Mouse (Mus musculus) heart, postnatal 10 days (tissue): ENCODE data around the gene Oxtr. TPM values are rescaled to one million over a fixed set of nuclear protein-coding genes. Genes with fewer than 3 reads are reported as not detected.
A peak's percentile ranks its signal among the peaks of the same experiment; 100 is the strongest.

Experiments used
- DNase-seq, 2 experiments: peaks; one replicate each; pipeline ENCODE4 v3.0.0; 2021
- intact Hi-C: fragments of 180-260 bp; cut with DNase I; formaldehyde crosslinking; loops from one replicate; pipeline ENCODE4 v1.15.1; 2025
- total RNA-seq, 2 experiments: library from RNA; stranded (reverse); gene quantifications; 2 replicates each; pipeline ENCODE4 v1.2.3; 2021

The Oxtr gene
- total RNA-seq, result under 1 TPM; 0.15 to 0.26 TPM

DNA sequence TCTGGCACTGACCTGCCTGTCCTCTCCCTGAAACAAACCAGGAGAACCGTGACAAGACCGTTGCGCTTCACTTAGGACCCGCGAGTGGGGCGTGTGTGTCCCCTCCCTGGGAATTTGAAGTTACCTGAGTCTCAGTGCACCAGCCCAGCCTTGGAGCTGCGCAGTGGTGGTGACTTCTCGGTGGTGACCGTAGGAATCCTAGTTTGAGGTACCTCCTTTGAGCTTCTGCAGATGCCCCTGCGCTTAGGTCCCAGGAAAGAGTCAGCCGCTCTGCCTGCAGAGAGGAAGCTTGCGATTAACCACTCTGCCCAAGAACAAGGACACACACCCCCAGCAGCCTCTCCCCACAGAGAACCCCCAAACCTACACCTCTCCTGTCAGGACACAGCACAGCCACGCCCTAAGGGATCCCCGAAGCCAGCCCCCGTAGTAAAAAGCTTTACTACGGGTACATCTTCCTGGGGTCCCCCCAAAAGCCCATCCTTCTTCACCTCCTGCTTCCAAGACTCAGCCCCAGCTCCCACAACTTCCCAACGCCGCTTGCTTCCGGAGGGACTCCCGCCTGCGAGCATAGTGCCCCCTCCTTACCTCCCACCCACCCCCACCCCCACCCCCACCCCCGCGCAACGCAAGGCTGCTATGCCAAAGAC, at the start of gene Oxtr:
Gene Oxtr (minus strand): TSS at position 34 of the 650 bp plus-strand sequence.
- intact Hi-C loops, result loop anchor here (5.0 to 10.0 kb wide), 3 partner anchors 207 to 512 kb away; partner anchors contain the start of gene Rad18
- DNase-seq, result no peak

GRCm38 (mm10) chr6:112525434-112525833, 35.7 kb upstream of the Oxtr start:
- intact Hi-C loops, result no loop called here
- no peak for DNase-seq

GRCm38 (mm10) chr6:112524459-112524858, 34.7 kb upstream of the Oxtr start:
- intact Hi-C loops, result no loop called here

GRCm38 (mm10) chr6:112517991-112518390, 28.2 kb upstream of the Oxtr start:
- no peak for DNase-seq
- intact Hi-C loops, result no loop called here

More at GRCm38 (mm10) chr6:112524459-112524858, 34.7 kb upstream of the Oxtr start:
- DNase-seq, result no peak

GRCm38 (mm10) chr6:112517572-112517971, 27.8 kb upstream of the Oxtr start:
- intact Hi-C loops, result no loop called here
- DNase-seq, result no peak

- intact Hi-C loops, result no loop called here
Measured at GRCm38 (mm10) chr6:112516496-112516895, 26.8 kb upstream of the Oxtr start.

DNA sequence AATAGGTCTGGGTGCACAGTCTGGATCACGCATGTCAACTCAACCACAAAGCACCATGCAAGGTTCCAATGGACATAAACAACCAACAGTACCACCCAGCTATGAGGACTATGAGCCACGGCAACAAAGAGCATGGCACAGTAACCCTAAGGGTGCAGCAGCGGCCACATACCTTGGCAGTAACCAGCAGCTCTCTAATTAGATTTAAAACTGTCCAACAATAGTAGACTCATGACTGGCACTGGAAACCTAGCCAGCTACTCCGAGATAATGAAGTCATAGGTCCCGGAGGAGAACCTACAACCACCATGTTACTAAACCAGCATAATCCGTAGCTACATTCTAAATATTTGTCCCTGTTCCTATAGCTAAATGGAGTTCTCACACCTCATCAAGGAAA, 24.8 kb upstream of the Oxtr start:
- peak in 1 of 2 experiments; percentile 39 for DNase-seq
- intact Hi-C loops, result no loop called here

More at GRCm38 (mm10) chr6:112516496-112516895, 26.8 kb upstream of the Oxtr start:
- DNase-seq, result no peak

- intact Hi-C loops, result no loop called here
- DNase-seq, result no peak
Measured at GRCm38 (mm10) chr6:112510346-112510745, 20.6 kb upstream of the Oxtr start.

DNA sequence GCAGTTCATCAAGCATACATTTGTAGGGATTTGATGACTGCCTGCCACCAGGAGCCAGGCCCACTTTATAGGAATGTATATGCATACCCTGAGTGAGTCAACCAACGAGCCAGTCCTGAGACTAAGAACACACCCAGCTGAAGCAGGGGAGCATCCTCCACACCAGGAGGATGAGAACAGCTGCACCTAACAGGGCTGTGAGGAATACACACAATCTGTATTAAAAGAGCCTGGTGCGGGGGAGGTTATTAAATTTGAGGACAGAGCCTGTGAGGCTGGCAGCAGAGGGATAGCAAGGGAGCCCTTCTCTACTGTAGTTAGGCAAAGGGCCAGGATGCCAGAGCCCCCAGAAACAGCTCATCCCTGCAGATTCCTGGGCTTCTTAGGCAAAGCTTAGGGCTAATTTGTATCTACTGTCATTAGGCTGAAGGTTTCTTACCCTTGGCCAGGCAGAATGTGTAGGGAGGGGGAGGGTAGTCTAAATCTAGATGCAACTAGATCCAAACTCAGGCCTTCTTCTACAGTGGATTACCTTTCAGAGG, 19.9 kb upstream of the Oxtr start:
- intact Hi-C loops, result no loop called here
- no peak for DNase-seq

DNA sequence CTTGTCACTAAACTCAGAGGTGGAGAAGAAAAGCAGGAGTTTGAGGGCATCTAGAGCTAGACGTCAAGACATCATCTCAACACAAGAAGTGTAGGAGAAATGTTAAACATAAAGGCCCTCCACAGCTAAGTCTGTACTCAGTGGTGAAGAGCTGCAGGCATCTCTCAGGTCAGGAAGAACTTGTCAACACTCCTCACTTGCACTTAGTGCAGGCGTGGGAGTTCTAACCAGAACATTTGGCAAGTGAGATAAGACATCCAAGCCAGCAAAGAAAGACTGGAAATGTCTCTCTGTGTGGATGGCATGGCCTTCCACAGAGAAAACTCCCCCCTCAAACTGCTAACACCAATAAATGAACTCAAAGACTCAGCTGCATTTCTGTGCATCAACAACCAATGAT, 17.9 kb upstream of the Oxtr start:
- intact Hi-C loops, result no loop called here
- DNase-seq, result peak; percentile 19 to 29

- DNase-seq, result peak in 1 of 2 experiments; percentile 29
Measured at GRCm38 (mm10) chr6:112501156-112501555, 11.4 kb upstream of the Oxtr start.

GRCm38 (mm10) chr6:112499456-112499855, 9.7 kb upstream of the Oxtr start:
- no peak for DNase-seq
- intact Hi-C loops, result loop anchor here (10.0 kb wide), 1 partner anchor 275 kb away; no protein-coding TSS in a partner anchor

More at GRCm38 (mm10) chr6:112501156-112501555, 11.4 kb upstream of the Oxtr start:
- intact Hi-C loops, result no loop called here

GRCm38 (mm10) chr6:112498716-112499115, 9.0 kb upstream of the Oxtr start:
- intact Hi-C loops, result loop anchor here (10.0 kb wide), 1 partner anchor 276 kb away; no protein-coding TSS in a partner anchor

DNA sequence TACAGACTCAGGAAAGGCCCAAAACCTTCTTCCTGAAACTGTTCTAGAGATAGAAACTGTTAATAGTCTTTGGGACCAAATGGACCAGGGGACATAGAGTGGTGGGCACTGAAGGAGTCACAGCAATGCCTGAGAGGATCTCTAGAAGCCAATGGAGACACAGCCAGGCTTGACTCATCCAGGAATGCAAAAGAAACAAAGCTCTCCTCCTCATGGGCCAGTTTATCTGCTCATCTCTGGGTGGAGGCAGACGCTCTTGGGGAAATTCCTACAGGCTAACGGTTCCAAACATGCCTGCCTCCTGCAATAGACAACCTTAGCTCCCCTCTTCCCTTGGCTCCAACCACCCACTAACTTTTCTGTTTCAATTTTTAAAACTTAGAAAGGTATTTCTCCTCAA, 7.7 kb upstream of the Oxtr start:
- no peak for DNase-seq
- intact Hi-C loops, result loop anchor here (10.0 kb wide), 1 partner anchor 277 kb away; no protein-coding TSS in a partner anchor

More at GRCm38 (mm10) chr6:112498716-112499115, 9.0 kb upstream of the Oxtr start:
- DNase-seq, result no peak

DNA sequence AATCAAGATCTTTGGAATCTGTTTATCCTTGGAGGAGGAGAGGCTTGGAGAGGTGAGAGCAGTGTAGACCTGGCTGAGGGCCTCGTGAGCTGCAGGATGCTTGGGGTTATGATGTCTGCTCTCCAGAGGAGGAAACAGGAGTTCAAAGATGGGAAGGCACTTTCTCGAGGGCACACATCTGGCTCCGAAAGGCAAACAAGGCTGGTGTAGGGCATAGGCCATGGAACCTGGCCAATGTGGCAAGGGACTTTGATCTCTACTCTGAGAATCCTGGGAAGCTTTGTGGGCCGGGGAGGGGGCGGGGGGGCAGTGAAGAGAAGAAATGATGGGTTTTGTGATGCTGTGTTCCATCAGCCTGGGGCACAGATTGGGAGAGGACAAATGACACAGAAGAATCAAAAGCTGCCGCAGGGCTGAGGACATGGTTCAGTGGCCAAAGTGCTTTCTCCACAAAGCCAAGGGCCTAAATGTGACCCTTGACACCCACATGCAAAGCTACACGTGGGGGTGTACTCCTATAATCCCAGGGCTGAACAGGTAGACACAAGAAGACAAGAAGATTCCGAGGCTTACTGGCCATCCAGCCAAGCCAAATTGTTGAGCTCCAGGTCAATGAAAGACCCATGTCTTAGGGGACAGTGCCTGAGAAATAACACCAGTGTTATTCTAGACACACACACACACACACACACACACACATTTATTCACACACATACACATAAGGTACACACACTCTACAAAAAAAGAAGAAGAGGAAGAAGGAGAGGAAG, 6.7 kb upstream of the Oxtr start:
- DNase-seq, result no peak
- intact Hi-C loops, result loop anchor here (10.0 kb wide), 1 partner anchor 278 kb away; no protein-coding TSS in a partner anchor

DNA sequence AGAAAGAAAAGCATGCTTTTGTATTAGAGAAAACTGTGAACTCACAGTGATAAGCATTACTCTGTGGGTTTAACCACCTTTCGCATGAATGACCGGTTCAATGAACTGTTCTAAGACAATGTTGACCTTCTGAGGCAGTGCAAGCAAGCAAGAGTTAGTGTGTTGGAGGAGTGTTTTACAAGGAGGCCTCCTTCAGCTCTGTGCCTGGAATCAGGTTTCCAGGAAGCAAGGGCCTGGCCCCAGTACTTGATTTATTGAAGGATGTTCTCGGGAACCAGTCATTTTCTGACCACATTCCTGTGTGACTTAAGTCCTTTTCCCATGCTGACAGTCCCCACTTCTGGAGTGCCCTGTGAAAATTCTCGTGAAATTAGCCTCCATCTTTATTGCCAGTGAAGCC, 5.5 kb upstream of the Oxtr start:
- intact Hi-C loops, result loop anchor here (10.0 kb wide), 1 partner anchor 280 kb away; no protein-coding TSS in a partner anchor

GRCm38 (mm10) chr6:112494620-112495081, 4.9 kb upstream of the Oxtr start:
- DNase-seq, result peak; percentile 34 to 38
- intact Hi-C loops, result loop anchor here (5.0 to 10.0 kb wide), 3 partner anchors 203 to 508 kb away; partner anchors contain the start of gene Rad18

More for the DNA sequence above, 5.5 kb upstream of the Oxtr start:
- no peak for DNase-seq

GRCm38 (mm10) chr6:112493371-112493770, 3.6 kb upstream of the Oxtr start:
- no peak for DNase-seq
- intact Hi-C loops, result loop anchor here (5.0 to 10.0 kb wide), 3 partner anchors 204 to 509 kb away; partner anchors contain the start of gene Rad18

- no peak for DNase-seq
- intact Hi-C loops, result loop anchor here (5.0 to 10.0 kb wide), 3 partner anchors 205 to 510 kb away; partner anchors contain the start of gene Rad18
Measured at GRCm38 (mm10) chr6:112492656-112493055, 2.9 kb upstream of the Oxtr start.

DNA sequence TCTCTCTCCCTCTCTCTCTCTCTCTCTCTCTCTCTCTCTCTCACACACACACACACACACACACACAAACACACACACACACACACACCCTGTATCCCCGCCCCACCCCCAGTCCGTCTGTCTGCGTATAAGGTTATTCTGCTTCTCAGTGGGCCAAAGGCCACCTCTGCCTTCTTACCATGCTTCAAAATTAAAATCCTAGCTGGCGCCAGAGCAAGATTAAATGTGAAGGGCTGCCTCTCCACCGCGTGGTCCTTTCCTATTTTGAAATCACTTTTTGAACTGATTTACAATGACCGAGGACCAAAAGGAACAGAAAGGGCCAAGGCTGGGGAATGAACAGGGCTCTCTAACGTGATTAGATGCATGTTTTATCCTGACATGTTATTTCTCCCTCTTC, 1.8 kb upstream of the Oxtr start:
- intact Hi-C loops, result loop anchor here (5.0 to 10.0 kb wide), 3 partner anchors 206 to 511 kb away; partner anchors contain the start of gene Rad18
- DNase-seq, result no peak
